Mouse (Mus musculus) heart, postnatal 25 days (tissue): Measurements from ENCODE around the gene Nutm1. TPM values are rescaled to one million over a fixed set of nuclear protein-coding genes. Genes with fewer than 3 reads are reported as not detected.
A peak's percentile ranks its signal among the peaks of the same experiment; 100 is the strongest.
"Not testable (repeated sequence)": the region's sequence is repeated elsewhere in the genome, so short reads cannot be mapped to it uniquely, and the experiment has no call there.

Source experiments
- DNase-seq: peaks from one replicate; pipeline ENCODE4 v3.0.0; 2022; ENCODE audit warnings: low spot score
- intact Hi-C: fragments of 180-260 bp; cut with DNase I; formaldehyde crosslinking; loops from one replicate; pipeline ENCODE4 v1.15.1; 2025
- total RNA-seq, 2 experiments: library from RNA; stranded (reverse); gene quantifications; 2 replicates each; pipeline ENCODE4 v1.2.3; 2021

Gene Nutm1
- not detected for total RNA-seq

DNA sequence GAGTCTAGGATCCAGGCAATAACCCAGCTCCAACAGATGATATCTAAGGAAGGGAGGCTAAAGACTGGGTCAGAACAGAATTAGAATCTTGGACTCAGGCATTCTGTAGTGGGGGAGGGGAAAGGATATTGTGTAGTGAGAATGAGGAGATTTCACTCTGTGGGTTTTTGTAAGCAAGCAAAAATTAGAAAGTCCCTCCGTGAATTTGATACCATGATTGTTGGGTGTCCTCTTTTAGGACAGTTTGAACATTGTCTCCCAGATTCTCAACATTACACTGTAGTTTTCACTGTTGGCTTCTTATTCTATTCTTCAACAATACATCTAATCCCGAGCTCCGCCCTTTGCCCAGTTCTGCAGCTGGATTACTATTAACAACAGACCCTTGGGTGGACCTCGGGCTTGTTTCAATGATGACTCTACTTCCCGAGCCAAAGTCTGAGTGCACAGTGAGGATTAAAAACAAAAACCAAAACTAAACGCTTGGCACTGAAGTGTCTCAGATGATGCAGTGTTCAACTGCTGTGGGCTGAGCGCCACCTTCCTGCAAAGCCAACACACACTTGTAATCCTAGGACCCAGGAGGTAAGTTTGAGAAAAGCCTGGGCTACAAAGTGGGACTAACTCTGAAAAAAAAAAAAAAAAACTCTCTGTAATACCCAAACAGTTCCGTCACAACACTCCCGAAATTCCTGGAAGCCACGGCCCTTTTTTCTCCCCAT is at the start of gene Nutm1:
TSS of gene Nutm1 (minus strand) at position 51 of the 722 bp plus-strand sequence.
- DNase-seq: no peak
- intact Hi-C loops: loop anchor here (2.0 kb wide), 1 partner anchor 61 kb away; no protein-coding TSS in a partner anchor

DNA sequence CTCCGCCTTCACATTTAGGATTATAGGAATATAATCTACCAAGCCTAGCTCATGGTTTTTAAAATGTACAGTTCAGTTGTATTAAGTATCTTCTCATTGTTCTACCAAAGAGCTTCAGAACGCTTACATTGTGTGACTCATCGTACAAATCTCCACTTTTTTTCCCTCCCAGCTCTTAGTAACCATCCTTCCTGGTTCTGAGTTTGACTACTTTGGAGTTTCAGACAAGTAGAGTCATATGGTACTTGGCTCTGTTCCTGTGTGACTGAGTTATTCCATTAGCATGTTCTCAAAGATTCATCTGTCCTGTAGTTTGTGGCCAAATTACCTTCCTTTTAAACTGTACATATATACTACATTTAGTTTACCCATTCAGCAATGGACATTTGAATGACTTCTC is 49.6 kb upstream of the Nutm1 start:
- no peak for DNase-seq
- intact Hi-C loops: no loop called here

DNA sequence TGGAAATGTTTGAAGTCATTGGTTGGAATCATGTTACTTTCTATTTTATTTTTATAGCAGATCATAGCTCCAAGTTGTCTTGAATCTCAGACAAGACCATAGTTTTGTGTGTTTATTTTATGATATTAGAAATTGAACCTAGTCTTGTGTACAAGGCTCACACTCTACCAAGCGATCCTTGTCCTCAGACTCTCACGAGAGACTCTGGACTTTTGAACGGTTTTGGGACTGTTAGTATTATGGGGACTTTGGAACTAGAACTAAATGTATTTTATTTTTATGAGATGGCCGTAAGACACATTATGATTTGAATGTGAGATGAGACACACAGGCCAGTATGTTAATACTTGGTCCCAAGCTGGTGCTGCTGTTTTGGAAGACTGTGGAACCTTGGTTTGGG is 39.1 kb upstream of the Nutm1 start:
- intact Hi-C loops: no loop called here
- DNase-seq: no peak

DNA sequence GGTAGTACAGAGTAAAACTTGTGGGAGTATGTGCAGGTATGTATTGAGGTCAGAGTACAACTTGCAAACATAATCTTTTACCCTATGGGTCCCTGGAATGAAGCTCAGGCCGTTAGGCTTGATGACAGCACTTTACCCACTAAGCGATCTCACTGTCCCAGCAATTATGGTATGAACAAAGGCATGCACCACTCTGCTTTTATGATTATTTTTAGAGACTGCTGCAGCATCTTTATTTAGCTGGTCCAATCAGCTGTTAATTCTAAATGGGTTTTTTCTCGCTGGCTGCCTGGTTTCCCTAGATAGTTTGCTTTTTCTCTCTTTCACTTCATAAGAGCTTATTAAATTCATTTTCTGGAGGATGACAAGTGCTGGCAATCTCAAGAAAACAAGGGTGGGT is 37.1 kb upstream of the Nutm1 start:
- intact Hi-C loops: no loop called here
- DNase-seq: no peak

DNA sequence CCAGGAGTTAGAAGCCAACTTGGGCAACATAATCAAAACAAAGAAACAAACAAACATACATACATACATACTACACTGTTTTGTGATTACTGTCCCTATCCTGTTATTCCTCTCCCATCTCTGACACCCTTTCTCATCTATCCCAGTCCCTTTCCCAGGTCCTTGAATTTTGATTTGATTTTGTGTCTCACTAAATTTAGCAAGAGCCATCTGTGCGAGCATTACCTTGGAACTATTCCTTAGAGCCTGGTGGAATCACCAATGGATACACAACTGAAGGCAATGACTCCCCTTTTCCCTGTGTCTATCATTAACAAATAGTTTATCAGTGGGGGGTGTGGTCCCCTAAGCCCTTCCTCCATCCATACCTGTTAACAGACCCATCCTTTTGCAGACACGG is 33.7 kb upstream of the Nutm1 start:
- intact Hi-C loops: no loop called here
- DNase-seq: no peak

DNA sequence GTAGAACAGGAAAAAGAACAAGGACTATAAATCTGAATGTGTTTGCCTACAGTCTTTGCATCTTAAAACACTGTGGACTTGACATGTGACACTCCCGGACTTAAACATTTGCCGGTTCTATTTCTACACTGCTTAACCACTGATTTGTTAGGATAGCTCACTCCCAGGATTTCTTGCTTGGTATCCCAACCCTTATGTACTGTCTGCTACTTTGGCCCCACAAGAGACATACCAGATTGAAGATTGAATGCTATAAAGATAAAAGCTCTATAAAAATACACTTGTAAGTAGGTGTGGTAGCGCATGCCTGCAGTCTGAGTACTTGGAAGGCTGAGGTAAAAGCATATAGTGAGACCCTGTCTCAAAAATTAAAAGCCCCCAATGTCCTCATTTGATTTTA is 30.4 kb upstream of the Nutm1 start:
- DNase-seq: no peak
- intact Hi-C loops: no loop called here

DNA sequence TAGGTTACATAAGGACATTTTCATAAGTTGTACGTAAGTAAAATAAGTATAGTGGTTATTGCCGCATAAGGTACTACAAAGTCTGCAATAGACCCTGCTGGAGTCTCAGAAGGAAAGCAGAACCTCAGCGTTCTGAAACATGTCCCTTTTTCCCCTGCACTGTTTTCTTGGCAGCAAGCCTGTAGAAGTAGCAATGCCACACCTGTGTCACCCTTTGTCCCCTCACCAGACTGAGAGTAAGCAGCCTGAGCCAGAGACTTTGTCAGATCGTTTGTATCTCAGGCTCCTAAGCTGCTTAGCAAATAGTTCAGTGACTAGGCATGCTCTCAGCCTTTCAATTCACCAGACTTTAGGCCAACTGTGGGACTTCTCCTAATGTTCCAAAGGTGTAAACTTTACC is 28.0 kb upstream of the Nutm1 start:
- intact Hi-C loops: no loop called here

DNA sequence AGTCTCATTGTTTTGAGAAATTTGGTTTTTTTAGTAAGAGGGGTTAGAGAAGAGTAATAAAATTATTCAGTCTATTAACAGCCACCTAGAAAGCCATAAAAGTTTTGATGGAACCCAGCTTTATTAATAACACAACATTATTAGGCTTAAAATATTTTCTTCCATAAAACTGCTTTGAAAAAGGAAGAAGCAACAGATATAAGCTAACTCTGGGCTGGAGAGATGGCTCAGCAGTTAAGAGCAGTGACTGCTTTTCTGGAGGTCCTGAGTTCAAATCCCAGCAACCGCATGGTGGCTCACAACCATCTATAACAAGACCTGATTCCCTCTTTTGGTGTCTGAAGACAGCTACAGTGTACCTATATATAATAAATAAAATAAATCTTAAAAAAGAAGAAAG is 27.0 kb upstream of the Nutm1 start:
- intact Hi-C loops: not testable (repeated sequence)

More for the DNA sequence above, 28.0 kb upstream of the Nutm1 start:
- no peak for DNase-seq

DNA sequence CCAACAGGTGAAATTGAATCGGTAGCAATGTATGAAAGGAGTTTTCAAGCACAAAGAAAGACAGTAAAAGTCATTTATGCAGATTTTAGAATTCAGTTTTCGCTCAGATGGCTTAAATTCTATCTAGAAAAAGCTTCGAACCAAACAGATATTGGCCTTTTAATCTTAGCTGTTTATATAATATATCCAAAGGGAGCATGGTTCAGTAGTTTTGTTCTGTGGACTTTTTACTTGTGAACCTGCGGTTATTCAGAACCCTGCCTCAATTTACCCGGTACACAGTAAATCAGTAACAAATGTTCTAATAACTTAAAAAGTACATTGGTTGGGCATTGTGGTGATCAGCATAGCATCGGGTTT is 25.9 kb upstream of the Nutm1 start:
- intact Hi-C loops: loop anchor here (2.0 kb wide), 1 partner anchor 14 kb away; no protein-coding TSS in a partner anchor
- no peak for DNase-seq

More for the DNA sequence above, 27.0 kb upstream of the Nutm1 start:
- DNase-seq: not testable (repeated sequence)

DNA sequence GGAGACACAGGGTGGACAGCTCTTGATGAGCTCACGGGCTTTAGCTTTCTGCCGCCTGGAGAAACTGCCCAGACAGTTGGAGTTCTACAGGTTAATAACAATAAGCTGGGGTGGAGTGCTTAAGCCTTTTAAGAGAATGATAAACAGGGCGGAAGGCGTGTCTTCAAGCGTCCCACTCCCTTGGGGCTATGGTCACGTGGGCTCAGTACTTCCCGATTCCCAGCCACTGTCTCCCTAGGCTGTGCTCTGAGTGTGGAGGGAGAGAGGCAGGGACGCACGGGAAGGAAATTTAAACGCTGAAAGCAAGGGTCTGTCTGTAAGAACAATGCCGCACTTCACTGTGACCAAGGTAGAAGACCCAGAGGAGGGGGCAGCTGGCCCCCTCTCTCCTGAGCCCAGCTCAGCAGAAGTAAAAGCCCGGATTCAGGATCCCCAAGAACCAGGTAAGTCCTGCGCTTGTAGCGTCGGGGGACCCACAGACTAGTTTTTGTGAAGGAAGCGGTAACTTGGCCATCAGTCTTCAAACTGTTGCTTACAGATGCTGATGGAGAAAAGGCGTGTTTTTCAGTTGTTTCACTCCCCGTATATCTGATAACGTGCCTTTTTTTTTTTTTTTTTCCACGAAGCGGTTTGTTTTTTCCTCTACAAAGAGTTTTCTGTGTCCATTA is 25.4 kb upstream of the Nutm1 start:
- intact Hi-C loops: loop anchor here (2.0 kb wide), 1 partner anchor 14 kb away; no protein-coding TSS in a partner anchor
- peak; percentile 52 for DNase-seq

DNA sequence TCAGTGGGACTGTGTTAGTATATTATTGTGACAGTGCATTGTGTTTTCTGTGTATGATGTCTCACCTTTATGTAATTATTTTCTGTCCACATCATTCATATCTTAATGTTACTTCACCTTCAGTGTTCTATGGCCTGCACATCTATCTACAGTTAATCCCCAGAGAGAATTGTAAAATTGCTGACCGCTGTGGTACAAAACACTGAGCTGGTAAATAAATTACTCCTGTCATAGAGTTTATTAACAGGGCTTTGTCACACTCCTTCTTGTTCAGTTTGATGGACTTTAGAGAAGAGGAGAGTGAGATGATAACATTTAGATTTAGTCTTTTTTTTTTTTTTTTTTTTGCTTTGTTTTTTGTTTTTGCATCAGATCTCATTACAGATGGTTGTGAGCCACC is 23.8 kb upstream of the Nutm1 start:
- no peak for DNase-seq
- intact Hi-C loops: no loop called here

DNA sequence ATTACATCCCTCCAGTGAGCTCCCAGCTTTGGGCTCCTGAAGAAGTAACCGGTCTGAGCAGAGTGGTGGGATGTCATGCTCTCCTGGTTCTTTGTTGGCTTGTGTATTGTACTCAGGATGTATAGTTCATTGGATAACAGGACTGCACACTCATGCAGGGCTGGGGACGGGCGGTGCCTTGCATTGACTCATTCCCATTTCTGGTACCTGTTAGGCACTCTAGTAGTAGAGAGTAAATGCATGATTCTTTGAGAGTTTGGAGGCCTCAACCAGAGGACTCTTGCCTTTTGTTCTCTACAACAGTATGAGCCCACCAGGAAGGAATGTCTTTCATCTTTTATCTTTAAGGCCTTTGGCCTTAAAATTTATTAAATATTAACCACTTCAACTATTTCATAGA is 17.8 kb upstream of the Nutm1 start:
- no peak for DNase-seq
- intact Hi-C loops: no loop called here

DNA sequence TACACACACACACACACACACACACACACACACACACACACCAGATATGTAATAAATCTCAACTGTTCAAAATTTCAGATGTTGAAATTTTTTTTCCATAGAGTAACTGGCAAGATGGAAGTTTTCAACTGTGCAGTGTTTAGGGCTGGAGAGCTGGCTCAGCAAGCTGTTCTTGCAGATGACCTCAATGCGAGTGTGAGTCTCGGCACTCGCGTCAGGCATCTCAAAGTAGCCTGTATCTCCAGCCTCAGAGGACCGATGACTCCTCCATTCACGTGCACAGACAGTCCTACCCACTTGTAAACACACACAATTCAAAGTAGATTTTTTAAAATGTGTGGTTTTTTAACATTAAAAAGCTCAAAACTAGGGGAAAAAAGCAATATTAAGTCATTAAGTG is 14.4 kb upstream of the Nutm1 start:
- DNase-seq: no peak
- intact Hi-C loops: no loop called here

DNA sequence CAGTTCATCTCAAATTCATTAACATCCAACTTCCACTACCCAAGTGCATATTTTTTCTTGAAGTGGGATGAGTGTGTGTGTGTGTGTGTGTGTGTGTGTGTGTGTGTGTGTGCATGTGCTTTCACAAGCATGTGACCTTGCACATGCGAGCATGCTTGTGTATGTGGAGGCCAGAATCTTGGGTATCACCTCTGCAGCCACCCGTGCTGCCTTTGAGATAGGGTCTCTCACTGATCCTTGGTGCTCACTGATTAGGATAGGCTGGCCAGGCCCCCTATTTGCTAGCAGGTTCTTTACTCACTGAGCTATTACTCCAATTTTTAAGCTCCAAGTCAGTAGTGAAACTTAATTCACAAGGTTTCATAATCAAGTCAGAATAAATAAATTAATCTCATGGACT is 13.8 kb upstream of the Nutm1 start:
- no peak for DNase-seq
- intact Hi-C loops: no loop called here

DNA sequence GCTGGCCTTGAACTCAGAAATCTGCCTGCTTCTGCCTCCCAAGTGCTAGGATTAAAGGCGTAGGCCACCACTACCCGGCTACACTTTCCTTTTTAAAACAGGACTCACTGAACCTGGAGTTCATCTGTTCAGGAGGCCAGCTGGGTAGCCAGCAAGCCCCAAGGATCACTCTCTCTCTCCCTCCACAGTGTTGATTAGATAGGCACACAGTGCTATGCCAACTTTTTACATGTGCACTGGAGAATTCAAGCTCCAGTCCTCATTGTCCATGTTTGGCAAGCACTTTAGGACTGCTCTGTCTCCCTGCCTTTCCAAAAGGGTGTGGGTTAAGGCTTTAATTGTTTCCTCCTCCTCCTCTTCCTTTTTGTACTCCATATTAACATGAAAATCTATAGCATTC is 10.9 kb upstream of the Nutm1 start:
- DNase-seq: no peak
- intact Hi-C loops: loop anchor here (2.0 kb wide), 1 partner anchor 15 kb away; no protein-coding TSS in a partner anchor

DNA sequence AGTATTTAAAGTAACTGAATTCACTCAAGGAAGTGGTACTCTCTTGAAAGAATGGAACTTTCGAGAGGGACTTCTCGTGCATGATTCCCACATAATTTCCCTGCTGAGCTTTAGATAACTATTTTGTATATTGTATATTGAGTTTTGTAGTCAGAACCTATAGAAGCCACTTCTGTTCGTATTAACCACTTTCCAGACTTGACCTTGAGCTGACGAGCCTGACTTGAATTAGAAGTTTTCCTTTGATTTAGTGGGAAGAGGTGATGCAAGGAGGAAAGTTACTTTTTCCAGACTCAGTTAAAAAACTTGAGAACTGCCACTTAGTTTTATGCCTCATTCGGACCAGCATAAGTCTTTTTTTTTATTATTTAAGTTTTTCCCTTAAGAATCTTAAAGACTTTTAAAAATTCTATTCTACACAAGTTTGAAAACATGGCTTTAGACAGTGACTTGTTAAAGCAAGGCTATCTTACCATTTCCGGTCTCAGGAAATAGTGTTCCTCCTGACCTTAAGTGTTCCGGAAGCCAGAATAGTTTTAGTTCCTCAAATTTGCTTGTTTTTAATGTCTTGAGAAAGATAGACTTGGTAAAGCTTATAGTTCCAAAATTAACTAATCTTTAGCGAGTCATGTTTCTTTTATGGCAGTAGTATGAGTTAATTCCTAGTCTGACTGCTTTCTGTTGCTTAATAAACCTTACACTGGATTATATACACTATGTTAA is 8.6 kb upstream of the Nutm1 start:
- intact Hi-C loops: loop anchor here (10.0 kb wide), 1 partner anchor 67 kb away; no protein-coding TSS in a partner anchor
- DNase-seq: no peak

DNA sequence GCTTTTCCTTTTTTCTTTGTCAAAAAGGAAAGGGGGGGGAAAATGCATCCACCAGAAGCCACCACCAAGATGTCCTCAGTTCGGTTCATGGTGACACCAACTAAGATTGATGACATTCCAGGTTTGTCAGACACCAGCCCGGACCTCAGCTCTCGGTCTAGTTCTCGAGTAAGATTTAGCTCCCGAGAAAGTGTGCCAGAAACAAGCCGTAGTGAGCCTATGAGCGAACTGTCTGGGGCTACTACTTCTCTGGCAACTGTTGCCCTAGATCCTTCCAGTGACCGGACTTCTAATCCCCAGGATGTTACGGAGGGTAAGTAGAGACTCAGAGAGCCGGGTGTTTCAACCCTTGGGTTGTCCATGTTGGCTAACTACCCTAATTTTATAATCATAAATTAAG is 7.7 kb upstream of the Nutm1 start:
- DNase-seq: no peak
- intact Hi-C loops: loop anchor here (10.0 kb wide), 1 partner anchor 68 kb away; no protein-coding TSS in a partner anchor

DNA sequence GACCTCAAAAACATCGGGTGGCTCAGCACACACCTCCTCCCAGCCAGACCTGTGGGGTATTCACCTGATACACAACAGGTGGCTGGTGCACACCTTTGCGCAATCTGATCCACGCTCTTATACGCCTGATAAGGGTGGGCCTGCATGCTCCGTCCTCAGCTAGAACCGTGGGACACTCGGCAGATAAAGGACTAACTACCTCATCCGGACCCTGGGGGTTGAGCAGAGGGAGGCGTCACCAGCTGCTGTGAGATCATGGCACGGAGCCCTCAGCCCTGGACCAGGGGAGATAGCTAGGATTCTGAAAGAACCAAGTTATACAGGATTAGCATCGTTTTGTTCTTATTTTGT is 7.1 kb upstream of the Nutm1 start, which contains the start of gene Gm21985:
TSS of gene Gm21985 (plus strand) at position 73 of the 351 bp plus-strand sequence.
- intact Hi-C loops: loop anchor here (10.0 kb wide), 1 partner anchor 69 kb away; no protein-coding TSS in a partner anchor
- DNase-seq: peak; percentile 35

DNA sequence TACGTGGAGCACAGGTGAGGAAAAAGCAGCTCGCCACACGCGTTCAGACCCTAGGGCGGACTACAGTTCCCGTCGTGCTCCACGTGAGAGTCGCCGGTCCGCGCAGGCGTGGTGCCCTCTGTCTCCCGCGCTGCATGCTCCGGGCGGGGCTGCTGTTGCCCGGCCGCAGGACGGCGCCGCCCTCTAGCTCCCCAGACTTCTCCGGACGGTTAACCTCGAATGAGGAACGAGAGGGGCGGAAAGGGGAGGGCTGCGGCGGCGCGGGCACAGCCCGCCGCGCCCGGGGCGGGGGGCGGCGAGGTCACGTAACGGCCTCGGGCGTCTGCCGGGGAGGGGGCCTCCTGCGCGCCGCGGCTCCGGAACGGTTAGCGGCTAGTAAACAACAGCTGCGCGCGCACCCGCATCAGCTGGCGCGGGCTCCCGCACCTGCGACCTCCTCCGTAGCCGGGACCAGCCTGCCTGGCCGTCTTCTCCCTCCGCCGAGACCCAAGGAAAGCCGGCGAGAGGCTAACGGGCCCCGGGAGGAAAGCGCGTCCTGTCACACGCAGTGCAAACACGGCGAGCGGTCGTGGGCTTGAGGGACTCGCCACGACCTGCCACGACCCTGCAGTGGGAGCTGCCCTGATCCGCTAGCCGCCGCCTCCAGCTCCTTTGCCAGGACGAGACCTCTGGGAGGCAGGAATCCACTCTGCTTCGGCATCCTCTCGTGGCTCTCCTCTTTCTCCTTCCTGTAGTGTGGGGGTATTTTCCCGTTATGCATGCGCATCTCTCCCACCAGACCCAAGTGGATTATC is 6.6 kb upstream of the Nutm1 start, which contains the start of gene Slc12a6:
TSS of gene Slc12a6 (plus strand) at position 378 of the 794 bp plus-strand sequence.
- intact Hi-C loops: loop anchor here (10.0 kb wide), 1 partner anchor 69 kb away; no protein-coding TSS in a partner anchor
- peak; percentile 86 for DNase-seq

DNA sequence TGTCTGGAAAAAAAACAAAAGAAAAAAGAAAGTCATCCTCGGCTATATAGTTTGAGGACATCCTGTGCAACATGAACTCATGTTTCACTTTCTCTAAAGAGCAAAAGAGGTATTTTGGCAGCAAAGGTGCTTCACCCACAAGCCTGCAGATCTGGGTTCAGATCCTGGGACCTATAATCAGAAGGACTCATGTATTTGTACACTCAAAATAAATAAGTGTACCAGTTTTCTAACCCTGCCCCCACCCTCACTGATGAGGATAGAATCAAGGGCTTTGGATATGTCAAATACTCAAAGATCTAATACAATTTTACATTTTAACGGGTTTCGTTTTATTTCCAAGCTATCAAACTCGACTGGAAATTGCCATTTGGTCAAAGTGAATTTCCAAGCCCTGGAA is 5.3 kb upstream of the Nutm1 start:
- intact Hi-C loops: loop anchor here (5.0 to 10.0 kb wide), 4 partner anchors 70 to 228 kb away; partner anchors contain the start of genes Aven and Emc4
- no peak for DNase-seq
